Mouse (Mus musculus) small intestine, adult 2 months (tissue): ENCODE measurements around the gene Aebp1. TPM values are rescaled to one million over a fixed set of nuclear protein-coding genes. Genes with fewer than 3 reads are reported as not detected.

Experiments
- H3K27ac ChIP-seq: fragments of 200-500 bp; 2 replicates; pipeline ENCODE4 v1.5.1; 2012; ENCODE audit warnings: low read depth, low read length, control low read depth, inconsistent platforms; ENCODE audit not compliant: insufficient read depth
- H3K27me3 ChIP-seq: fragments of 200-500 bp; 2 replicates; pipeline ENCODE4 v1.6.1; 2012; ENCODE audit warnings: mild to moderate bottlenecking, moderate library complexity, low read length, inconsistent platforms; ENCODE audit not compliant: control insufficient read depth, insufficient read depth
- H3K36me3 ChIP-seq: fragments of 200-500 bp; 2 replicates; pipeline ENCODE4 v1.6.1; 2012; ENCODE audit warnings: mild to moderate bottlenecking, low read length, control low read depth, inconsistent platforms; ENCODE audit not compliant: control insufficient read depth, insufficient read depth
- H3K4me1 ChIP-seq: fragments of 200-500 bp; 2 replicates; pipeline ENCODE4 v1.6.1; 2012; ENCODE audit warnings: low read length, inconsistent platforms, mixed read lengths; ENCODE audit not compliant: control insufficient read depth, insufficient read depth, insufficient read length
- H3K4me3 ChIP-seq: fragments of 200-500 bp; 2 replicates; pipeline ENCODE4 v1.5.1; 2012; ENCODE audit warnings: low read depth, mild to moderate bottlenecking, control low read depth, inconsistent platforms, low read length, moderate library complexity
- CTCF ChIP-seq: fragments of 200-500 bp; IDR thresholded peaks from 2 replicates; pipeline ENCODE4 v1.5.1; 2012; ENCODE audit warnings: low read depth, mild to moderate bottlenecking, control low read depth, inconsistent platforms, low read length, moderate library complexity, mixed read lengths; ENCODE audit not compliant: insufficient replicate concordance, insufficient read length; ENCODE audit errors: extremely low read depth
- POLR2A ChIP-seq: fragments of 200-500 bp; IDR thresholded peaks from 2 replicates; pipeline ENCODE4 v1.6.1; 2012; ENCODE audit warnings: low read depth, mild to moderate bottlenecking, control low read depth, inconsistent platforms, low read length, moderate library complexity
- WGBS: fragments of 180-500 bp; shearing (Covaris S2); methylation state at CpG from one replicate; pipeline ENCODE4 v1.1.7; 2018; 5-methylcytosine and 5-hydroxymethylcytosine counted together
- polyA plus RNA-seq: library from polyadenylated mRNA; depleted of rRNA; stranded (reverse); fragments of >200 nt; gene quantifications from 2 replicates; pipeline ENCODE4 v1.2.3, GENCODE M21; 2012; rRNA removed

The Aebp1 gene
- polyA plus RNA-seq, 1 experiment, result 14.2 TPM

DNA sequence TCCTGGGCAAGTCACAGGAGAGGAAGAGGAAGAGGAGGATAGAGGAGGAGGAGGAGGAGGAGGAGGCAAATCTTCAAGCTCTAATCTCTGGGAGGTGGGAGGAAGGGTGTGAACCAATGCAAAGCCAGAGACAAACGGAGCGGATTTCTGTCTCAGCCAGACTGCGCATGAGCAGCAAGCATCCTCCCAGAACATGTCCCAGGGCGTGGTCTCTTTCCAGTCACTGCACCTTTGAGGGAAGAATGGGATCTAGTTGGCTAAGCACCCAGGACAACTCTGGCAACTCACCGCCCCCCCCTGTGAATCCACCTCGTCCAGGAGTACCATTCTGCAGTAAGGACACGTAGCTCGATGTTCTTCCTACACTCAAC, 54.4 kb downstream of the Aebp1 start:
- no peak for TF ChIP-seq POLR2A
- TF ChIP-seq CTCF, result no peak
- WGBS, result 56% methylated on average over 8 of the region's 8 CpGs
- no peaks in the 10 kb centered on the region for H3K36me3 ChIP-seq
- no peaks in the 10 kb centered on the region for H3K27me3 ChIP-seq
- H3K27ac ChIP-seq, result no peak overlapping the region
- no peak overlapping the region for H3K4me3 ChIP-seq
- H3K4me1 ChIP-seq, result 0 out of 2 replicates have a peak, but pooled peaks cover 2% of the 10 kb centered on the region

DNA sequence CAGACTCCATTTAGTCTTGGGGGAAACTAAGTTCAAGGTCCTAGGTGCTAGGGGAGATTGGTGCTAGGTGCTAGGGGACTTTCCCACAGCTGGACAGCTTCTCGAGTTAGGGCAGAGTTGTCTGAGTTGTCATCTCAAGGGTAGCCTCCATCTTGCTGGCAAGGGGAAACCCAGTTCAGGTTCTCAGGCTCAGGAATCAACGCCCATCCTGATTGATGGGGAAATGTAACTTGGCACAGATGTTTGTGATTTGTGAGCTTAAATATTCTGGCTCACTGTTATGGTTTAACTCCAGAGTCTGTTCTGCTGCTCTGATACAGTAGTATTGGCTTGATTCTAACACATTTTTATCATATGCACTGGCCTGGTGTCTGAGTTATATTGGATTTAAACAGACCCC, 56.4 kb downstream of the Aebp1 start:
- Histone ChIP-seq H3K4me1 (0 out of 2 replicates have a peak, but pooled peaks cover 2% of the 10 kb centered on the region), H3K27me3 (no peaks in the 10 kb centered on the region), H3K36me3 (no peaks in the 10 kb centered on the region), H3K27ac (no peak overlapping the region), H3K4me3 (no peak overlapping the region)
- WGBS, result 65% methylated on average over 2 of the region's 2 CpGs
- TF ChIP-seq CTCF (no peak), POLR2A (no peak)

DNA sequence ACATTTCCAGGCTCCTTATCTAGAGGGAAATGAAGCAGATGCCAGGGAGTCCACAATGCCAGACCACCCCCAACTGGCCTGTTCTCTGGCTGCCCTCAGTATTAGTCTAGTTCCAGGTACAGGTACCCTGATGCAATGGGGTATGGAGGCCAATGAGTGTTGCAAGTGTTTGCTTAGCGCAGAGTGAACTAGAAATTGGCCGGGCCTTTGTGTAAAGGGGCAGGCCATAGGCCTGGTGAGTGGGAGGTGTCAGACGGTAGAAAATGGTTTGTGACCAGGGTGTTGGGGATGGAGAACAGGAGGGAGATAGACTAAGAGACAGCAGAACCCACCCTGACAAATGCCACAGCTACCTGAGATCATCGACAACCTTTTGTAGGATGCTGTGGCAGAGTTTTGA, 57.9 kb downstream of the Aebp1 start:
- Histone ChIP-seq H3K36me3 (no peaks in the 10 kb centered on the region), H3K27me3 (no peaks in the 10 kb centered on the region), H3K4me1 (0 out of 2 replicates have a peak, but pooled peaks cover 2% of the 10 kb centered on the region), H3K27ac (no peak overlapping the region), H3K4me3 (no peak overlapping the region)
- TF ChIP-seq POLR2A (no peak), CTCF (no peak)
- WGBS, result 91% methylated on average over 4 of the region's 4 CpGs

DNA sequence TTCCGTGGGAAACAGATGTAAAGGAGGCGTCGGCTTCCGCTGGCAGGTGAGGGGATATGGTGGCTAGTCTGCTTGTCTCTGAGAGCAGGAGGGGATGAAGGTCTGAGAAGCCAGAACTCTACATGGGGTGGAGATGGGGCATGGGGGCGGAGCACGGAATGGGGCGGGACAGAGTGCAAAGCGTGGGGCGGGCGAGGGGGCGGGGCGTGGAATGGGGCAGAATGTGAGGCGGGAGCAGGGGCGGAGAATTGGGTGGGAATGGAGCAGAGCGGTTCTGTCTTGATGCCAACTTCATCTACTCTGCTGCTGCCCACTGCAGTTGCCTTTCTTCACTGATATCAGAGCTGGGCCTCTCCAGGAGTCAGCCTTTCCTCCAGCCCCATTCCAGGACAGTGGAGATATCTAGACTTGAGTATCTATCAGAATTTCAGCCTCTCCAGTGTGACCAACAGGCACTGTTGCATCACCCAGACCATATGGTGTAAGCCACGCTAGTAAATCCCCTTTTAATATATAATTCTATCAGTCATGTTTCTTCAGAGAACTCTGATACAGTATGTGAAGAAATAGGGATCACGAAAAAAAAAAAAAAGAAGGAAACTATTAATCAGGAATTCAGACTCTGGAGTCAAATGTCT, 58.7 kb downstream of the Aebp1 start:
- Histone ChIP-seq H3K4me3 (no peak overlapping the region), H3K36me3 (no peaks in the 10 kb centered on the region), H3K27me3 (no peaks in the 10 kb centered on the region), H3K4me1 (0 out of 2 replicates have a peak, but pooled peaks cover 2% of the 10 kb centered on the region), H3K27ac (no peak overlapping the region)
- WGBS, result 22% methylated on average over 17 of the region's 17 CpGs
- no peak for TF ChIP-seq CTCF
- no peak for TF ChIP-seq POLR2A

Other genes starting within 250 kb of the Aebp1 start
- 234 and 379 TPM in 2 replicates for gene Mrps24, start 146.3 kb upstream of the Aebp1 start, polyA plus RNA-seq
- 18.6 and 45.5 TPM in 2 replicates for gene Urgcp, start 99.6 kb upstream of the Aebp1 start, polyA plus RNA-seq
- 60.0 and 109 TPM in 2 replicates for gene Dbnl, start 73.5 kb upstream of the Aebp1 start, polyA plus RNA-seq
- 0.35 TPM in 1 of 2 replicates, not detected in the other for gene Pgam2, start 58.2 kb upstream of the Aebp1 start, polyA plus RNA-seq
- 23.2 and 37.7 TPM in 2 replicates for gene Polm, start 23.9 kb upstream of the Aebp1 start, polyA plus RNA-seq
- 132 and 133 TPM in 2 replicates for gene Pold2, start 16.3 kb downstream of the Aebp1 start, polyA plus RNA-seq
- gene Myl7, start 36.8 kb downstream of the Aebp1 start, polyA plus RNA-seq, result 4.3 and 9.7 TPM in 2 replicates
- gene Gck, start 88.1 kb downstream of the Aebp1 start, polyA plus RNA-seq, result 0.33 and 1.2 TPM in 2 replicates
- gene Ykt6, start 93.7 kb downstream of the Aebp1 start, polyA plus RNA-seq, result 56.2 and 84.5 TPM in 2 replicates
- 1.2 and 8.1 TPM in 2 replicates for gene Camk2b, start 204.4 kb downstream of the Aebp1 start, polyA plus RNA-seq